Mouse (Mus musculus): ENCODE results near the gene Elf2.

GRCm38 (mm10) chr3:51354034-51354427 is 13.6 kb upstream of the Elf2 start:
- TF ChIP-seq CTCF (IDR thresholded peaks at IDR 0.05; ENCODE audit: low read depth, low read length) = no peak
- no peak for TF ChIP-seq POLR2A (IDR thresholded peaks at IDR 0.05; ENCODE audit: borderline replicate concordance, low read depth, low read length)

Measured in bone marrow macrophage, adult 2 months (primary cell).